Mouse (Mus musculus): ENCODE measurements around the gene Erich3. TPM values are rescaled to one million over a fixed set of nuclear protein-coding genes. Genes with fewer than 3 reads are reported as not detected.

Gene Erich3
- polyA plus RNA-seq, 1 experiment from 2014 or later: not detected

- Histone ChIP-seq H3K4me1 (ENCODE audit: control insufficient read depth, insufficient read depth, low read length) (peaks cover 4% of the 10 kb centered on the region; the same call in 1 of the 2 replicates), H3K9me3 (ENCODE audit: control insufficient read depth, low read length) (no peaks in the 10 kb centered on the region), H3K36me3 (ENCODE audit: control insufficient read depth, insufficient read depth, low read length) (no peaks in the 10 kb centered on the region), H3K4me3 (ENCODE audit: low read length) (no peak overlapping the region), H3K27me3 (replicated peaks; ENCODE audit: control insufficient read depth, insufficient read depth, low read length) (peaks cover 14% of the 10 kb centered on the region; the same call in 1 of the 2 replicates), H3K9ac (ENCODE audit: low read depth, low read length) (no peak overlapping the region), H3K27ac (ENCODE audit: low read length) (no peak overlapping the region), H3K4me2 (ENCODE audit: low read depth, low read length) (no peak overlapping the region)
- WGBS: 34% methylated on average over 4 of the region's 4 CpGs
- no peak for ATAC-seq
These were observed 977 bp downstream of the Erich3 start for GRCm38 (mm10) chr3:154664636-154665035.

DNA sequence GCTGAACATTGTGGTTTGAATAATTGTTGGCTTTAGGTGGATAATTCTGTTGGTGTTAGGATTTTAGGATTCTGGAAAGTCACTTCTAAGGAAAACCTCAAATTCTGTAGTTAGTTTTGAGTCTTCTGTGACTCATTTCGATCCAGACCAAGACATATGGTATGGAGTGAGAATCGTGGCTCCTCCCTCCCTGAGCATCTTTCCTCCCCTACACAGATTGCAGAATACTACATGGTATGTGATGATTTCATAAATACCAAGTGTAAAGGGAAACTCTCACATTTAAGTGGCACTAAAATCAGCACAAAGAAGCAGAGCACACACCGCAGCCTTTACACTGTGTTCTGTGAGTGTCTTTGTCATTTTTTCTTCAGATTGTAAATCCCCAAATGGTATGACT is 4.8 kb downstream of the Erich3 start:
- H3K27ac ChIP-seq (ENCODE audit: low read length): no peak overlapping the region
- no peak overlapping the region for H3K4me2 ChIP-seq (ENCODE audit: low read depth, low read length)
- peaks cover 11% of the 10 kb centered on the region; the same call in 1 of the 2 replicates for H3K27me3 ChIP-seq (replicated peaks; ENCODE audit: control insufficient read depth, insufficient read depth, low read length)
- no peaks in the 10 kb centered on the region for H3K36me3 ChIP-seq (ENCODE audit: control insufficient read depth, insufficient read depth, low read length)
- no peak overlapping the region for H3K4me3 ChIP-seq (ENCODE audit: low read length)
- 76% methylated on average over 3 of the region's 3 CpGs for WGBS
- peaks cover 4% of the 10 kb centered on the region; the same call in 1 of the 2 replicates for H3K4me1 ChIP-seq (ENCODE audit: control insufficient read depth, insufficient read depth, low read length)
- ATAC-seq: no peak
- H3K9me3 ChIP-seq (ENCODE audit: control insufficient read depth, low read length): no peaks in the 10 kb centered on the region
- no peak overlapping the region for H3K9ac ChIP-seq (ENCODE audit: low read depth, low read length)

DNA sequence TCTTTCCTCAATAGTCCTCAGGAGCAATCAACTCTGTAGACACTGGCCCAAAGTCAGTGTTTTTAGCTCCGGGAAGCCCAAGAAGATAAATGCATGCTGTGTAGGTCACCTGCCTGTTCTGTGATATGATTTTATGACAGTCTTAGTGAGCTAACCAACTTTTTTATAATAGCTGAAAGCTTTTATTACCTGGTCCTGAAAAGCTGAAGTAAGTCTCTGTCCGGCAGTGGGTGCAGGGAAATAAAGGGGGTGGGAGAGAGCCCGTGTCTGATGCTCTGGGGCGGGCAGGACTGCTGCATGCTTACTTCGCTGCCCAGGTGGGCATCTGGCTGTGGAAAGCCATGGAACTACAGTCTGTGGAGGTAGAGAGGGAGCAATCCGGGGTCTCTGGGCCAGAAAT is 6.9 kb downstream of the Erich3 start:
- Histone ChIP-seq H3K27ac (ENCODE audit: low read length) (no peak overlapping the region), H3K36me3 (ENCODE audit: control insufficient read depth, insufficient read depth, low read length) (no peaks in the 10 kb centered on the region), H3K27me3 (replicated peaks; ENCODE audit: control insufficient read depth, insufficient read depth, low read length) (no peaks in the 10 kb centered on the region), H3K4me2 (ENCODE audit: low read depth, low read length) (peak overlapping the region; percentile 36; the same call in 1 of the 2 replicates), H3K9ac (ENCODE audit: low read depth, low read length) (no peak overlapping the region), H3K9me3 (ENCODE audit: control insufficient read depth, low read length) (no peaks in the 10 kb centered on the region), H3K4me3 (ENCODE audit: low read length) (no peak overlapping the region), H3K4me1 (ENCODE audit: control insufficient read depth, insufficient read depth, low read length) (no peaks in the 10 kb centered on the region)
- 71% methylated on average over 6 of the region's 6 CpGs for WGBS
- ATAC-seq: peak; percentile 69

DNA sequence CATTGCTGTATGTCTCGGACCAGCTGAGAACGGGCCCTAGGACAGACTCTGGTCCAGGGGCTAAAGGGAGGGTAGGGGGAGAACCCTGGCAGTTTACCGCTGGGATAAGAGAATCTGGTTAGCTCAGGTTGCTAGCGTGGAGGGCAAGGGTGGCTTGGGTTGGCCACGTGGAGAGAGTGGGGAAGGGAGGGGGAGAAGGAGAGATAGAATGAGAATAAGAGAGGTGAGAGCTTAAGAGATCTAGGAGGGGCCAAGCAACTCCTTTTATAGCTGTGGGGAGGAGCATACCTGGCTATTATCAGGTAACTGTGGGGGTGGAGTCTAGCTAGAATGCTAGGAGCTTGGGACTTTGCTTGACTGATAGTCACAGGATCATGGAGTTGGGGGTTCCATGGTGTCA is 7.4 kb downstream of the Erich3 start:
- WGBS: 62% methylated on average over 5 of the region's 5 CpGs
- ATAC-seq: peak; percentile 89
- peak overlapping the region; percentile 36; the same call in 1 of the 2 replicates for H3K4me2 ChIP-seq (ENCODE audit: low read depth, low read length)

DNA sequence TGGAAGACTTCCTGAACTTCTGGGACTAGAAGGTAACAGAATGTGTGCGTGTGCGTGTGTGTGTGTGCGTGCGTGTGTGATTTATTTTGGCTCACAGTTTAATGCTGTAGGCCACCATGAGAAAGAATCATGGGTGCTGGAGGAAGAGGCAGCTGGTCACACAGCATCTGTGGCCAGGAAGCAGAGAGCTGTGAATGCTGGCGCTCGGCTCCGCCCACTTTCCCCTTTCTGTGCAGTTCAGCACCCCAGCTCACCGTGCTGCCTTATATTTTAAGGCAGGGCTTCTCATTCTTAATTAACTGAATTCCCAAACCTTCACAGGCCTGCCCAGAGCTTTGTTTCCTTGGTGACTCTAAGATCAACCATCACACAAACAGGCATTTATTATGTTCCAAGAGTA is 9.7 kb downstream of the Erich3 start:
- no peak overlapping the region for H3K4me2 ChIP-seq (ENCODE audit: low read depth, low read length)
- WGBS: 65% methylated on average over 8 of the region's 8 CpGs
- H3K4me3 ChIP-seq (ENCODE audit: low read length): no peak overlapping the region
- no peaks in the 10 kb centered on the region for H3K36me3 ChIP-seq (ENCODE audit: control insufficient read depth, insufficient read depth, low read length)
- H3K9me3 ChIP-seq (ENCODE audit: control insufficient read depth, low read length): no peaks in the 10 kb centered on the region
- no peak overlapping the region for H3K27ac ChIP-seq (ENCODE audit: low read length)
- no peaks in the 10 kb centered on the region for H3K27me3 ChIP-seq (replicated peaks; ENCODE audit: control insufficient read depth, insufficient read depth, low read length)
- no peaks in the 10 kb centered on the region for H3K4me1 ChIP-seq (ENCODE audit: control insufficient read depth, insufficient read depth, low read length)
- no peak overlapping the region for H3K9ac ChIP-seq (ENCODE audit: low read depth, low read length)
- ATAC-seq: no peak

More for the DNA sequence above, 7.4 kb downstream of the Erich3 start:
- no peak overlapping the region for H3K4me3 ChIP-seq (ENCODE audit: low read length)
- no peak overlapping the region for H3K27ac ChIP-seq (ENCODE audit: low read length)
- no peaks in the 10 kb centered on the region for H3K4me1 ChIP-seq (ENCODE audit: control insufficient read depth, insufficient read depth, low read length)
- no peaks in the 10 kb centered on the region for H3K9me3 ChIP-seq (ENCODE audit: control insufficient read depth, low read length)
- H3K27me3 ChIP-seq (replicated peaks; ENCODE audit: control insufficient read depth, insufficient read depth, low read length): no peaks in the 10 kb centered on the region
- no peak overlapping the region for H3K9ac ChIP-seq (ENCODE audit: low read depth, low read length)
- H3K36me3 ChIP-seq (ENCODE audit: control insufficient read depth, insufficient read depth, low read length): no peaks in the 10 kb centered on the region

GRCm38 (mm10) chr3:154682570-154682969 is 18.9 kb downstream of the Erich3 start:
- no peak overlapping the region for H3K9ac ChIP-seq (ENCODE audit: low read depth, low read length)
- H3K36me3 ChIP-seq (ENCODE audit: control insufficient read depth, insufficient read depth, low read length): no peaks in the 10 kb centered on the region
- no peak overlapping the region for H3K4me3 ChIP-seq (ENCODE audit: low read length)
- no peaks in the 10 kb centered on the region for H3K4me1 ChIP-seq (ENCODE audit: control insufficient read depth, insufficient read depth, low read length)
- no peak overlapping the region for H3K27ac ChIP-seq (ENCODE audit: low read length)
- H3K4me2 ChIP-seq (ENCODE audit: low read depth, low read length): no peak overlapping the region
- ATAC-seq: no peak
- H3K27me3 ChIP-seq (replicated peaks; ENCODE audit: control insufficient read depth, insufficient read depth, low read length): no peaks in the 10 kb centered on the region
- no peaks in the 10 kb centered on the region for H3K9me3 ChIP-seq (ENCODE audit: control insufficient read depth, low read length)
- WGBS: 79% methylated on average over 2 of the region's 2 CpGs

GRCm38 (mm10) chr3:154683667-154684066 is 20.0 kb downstream of the Erich3 start:
- Histone ChIP-seq H3K4me2 (ENCODE audit: low read depth, low read length) (no peak overlapping the region), H3K9ac (ENCODE audit: low read depth, low read length) (no peak overlapping the region)

DNA sequence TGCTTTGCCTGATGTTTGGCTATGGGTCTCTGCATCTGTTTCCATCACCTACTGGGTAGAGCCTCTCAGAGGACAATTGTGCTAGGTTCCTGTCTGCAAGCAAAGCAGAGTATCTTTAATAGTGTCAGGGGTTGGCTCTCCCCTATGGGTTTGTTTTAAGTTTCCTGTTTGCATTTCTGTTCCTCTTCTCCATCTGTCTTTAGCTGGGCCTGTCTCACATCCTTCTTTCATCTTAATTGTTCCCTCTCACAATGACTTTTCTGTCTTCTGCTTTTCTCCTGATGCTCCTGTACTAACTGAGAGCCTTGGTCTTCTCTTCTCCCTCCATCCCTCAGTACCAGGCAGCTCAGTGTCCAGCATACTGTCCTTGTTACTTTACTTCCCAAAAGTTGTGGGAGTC is 26.6 kb downstream of the Erich3 start:
- H3K9ac ChIP-seq (ENCODE audit: low read depth, low read length): no peak overlapping the region
- no peak for ATAC-seq
- H3K27ac ChIP-seq (ENCODE audit: low read length): no peak overlapping the region
- H3K36me3 ChIP-seq (ENCODE audit: control insufficient read depth, insufficient read depth, low read length): no peaks in the 10 kb centered on the region
- no peak overlapping the region for H3K4me2 ChIP-seq (ENCODE audit: low read depth, low read length)
- no peak overlapping the region for H3K4me3 ChIP-seq (ENCODE audit: low read length)
- H3K9me3 ChIP-seq (ENCODE audit: control insufficient read depth, low read length): no peaks in the 10 kb centered on the region
- peaks cover 5% of the 10 kb centered on the region for H3K4me1 ChIP-seq (ENCODE audit: control insufficient read depth, insufficient read depth, low read length)
- H3K27me3 ChIP-seq (replicated peaks; ENCODE audit: control insufficient read depth, insufficient read depth, low read length): no peaks in the 10 kb centered on the region

More at GRCm38 (mm10) chr3:154683667-154684066, 20.0 kb downstream of the Erich3 start:
- WGBS: 83% methylated on average over 2 of the region's 2 CpGs
- H3K36me3 ChIP-seq (ENCODE audit: control insufficient read depth, insufficient read depth, low read length): no peaks in the 10 kb centered on the region
- no peak overlapping the region for H3K4me3 ChIP-seq (ENCODE audit: low read length)
- no peak for ATAC-seq
- H3K27ac ChIP-seq (ENCODE audit: low read length): no peak overlapping the region
- no peaks in the 10 kb centered on the region for H3K4me1 ChIP-seq (ENCODE audit: control insufficient read depth, insufficient read depth, low read length)
- no peaks in the 10 kb centered on the region for H3K9me3 ChIP-seq (ENCODE audit: control insufficient read depth, low read length)
- no peaks in the 10 kb centered on the region for H3K27me3 ChIP-seq (replicated peaks; ENCODE audit: control insufficient read depth, insufficient read depth, low read length)

GRCm38 (mm10) chr3:154691897-154692571 is 28.4 kb downstream of the Erich3 start:
- Histone ChIP-seq H3K9me3 (ENCODE audit: control insufficient read depth, low read length) (no peaks in the 10 kb centered on the region), H3K27me3 (replicated peaks; ENCODE audit: control insufficient read depth, insufficient read depth, low read length) (no peaks in the 10 kb centered on the region), H3K36me3 (ENCODE audit: control insufficient read depth, insufficient read depth, low read length) (no peaks in the 10 kb centered on the region), H3K4me3 (ENCODE audit: low read length) (no peak overlapping the region), H3K9ac (ENCODE audit: low read depth, low read length) (no peak overlapping the region), H3K4me2 (ENCODE audit: low read depth, low read length) (no peak overlapping the region; the same call in 1 of the 2 replicates), H3K4me1 (ENCODE audit: control insufficient read depth, insufficient read depth, low read length) (peaks cover 8% of the 10 kb centered on the region), H3K27ac (ENCODE audit: low read length) (peak overlapping the region; percentile 9; the same call in 1 of the 2 replicates)
- WGBS: 44% methylated on average over 14 of the region's 14 CpGs
- ATAC-seq: peak; percentile 92

- H3K9me3 ChIP-seq (ENCODE audit: control insufficient read depth, low read length): no peaks in the 10 kb centered on the region
- H3K4me3 ChIP-seq (ENCODE audit: low read length): no peak overlapping the region
- WGBS: 80% methylated on average over 3 of the region's 3 CpGs
- no peaks in the 10 kb centered on the region for H3K27me3 ChIP-seq (replicated peaks; ENCODE audit: control insufficient read depth, insufficient read depth, low read length)
- H3K9ac ChIP-seq (ENCODE audit: low read depth, low read length): no peak overlapping the region
- H3K27ac ChIP-seq (ENCODE audit: low read length): no peak overlapping the region; the same call in 1 of the 2 replicates
- H3K36me3 ChIP-seq (ENCODE audit: control insufficient read depth, insufficient read depth, low read length): no peaks in the 10 kb centered on the region
- H3K4me1 ChIP-seq (ENCODE audit: control insufficient read depth, insufficient read depth, low read length): peaks cover 8% of the 10 kb centered on the region
- ATAC-seq: peak; percentile 27
- H3K4me2 ChIP-seq (ENCODE audit: low read depth, low read length): no peak overlapping the region
These were observed 28.9 kb downstream of the Erich3 start for GRCm38 (mm10) chr3:154692572-154692922.
